In the genomic region with DNA sequence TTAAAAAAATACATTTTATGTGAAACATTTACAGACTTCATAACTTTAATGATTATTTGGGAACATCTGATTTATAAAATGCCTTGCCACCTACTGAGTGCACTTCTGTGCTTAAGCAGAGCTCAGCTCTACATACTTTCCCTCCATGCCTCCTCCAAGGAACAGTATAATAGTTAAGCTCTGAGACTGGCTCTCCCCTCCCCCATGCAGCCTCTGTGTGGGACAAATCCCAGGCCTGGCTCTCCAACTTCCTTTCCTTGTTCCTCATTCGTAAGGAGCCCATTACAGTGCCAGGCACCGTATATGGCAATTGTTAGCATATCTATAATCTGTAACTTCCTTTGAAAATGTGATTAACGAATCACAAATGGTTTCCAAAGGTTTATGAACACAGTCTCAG, we compare ENCODE assay signal across 25 mouse cellular contexts. TPM values are rescaled to one million over a fixed set of nuclear protein-coding genes. Genes with fewer than 3 reads are reported as not detected.
DNase-seq lines count a peak whose midpoint lies in the region; ATAC-seq lines count a peak whose summit lies in the region.
"Had no signal": no experiment of that assay in that cellular context is flagged by ENCODE, and none has a peak within 500 bp of the region (broad histone marks: within the 10 kb centered on the region; RNA-seq: fewer than 3 reads in every experiment).

No protein-coding gene starts in this region.

- H3K9ac ChIP-seq in embryonic facial prominence, embryonic 13.5 days = no peak overlapping the region
- H3K9ac ChIP-seq in limb, embryonic 13.5 days = no peak overlapping the region
- H3K9ac ChIP-seq in forebrain, embryonic 13.5 days = no peak overlapping the region
- H3K9ac ChIP-seq: forebrain, postnatal 0 days; hindbrain, embryonic 13.5 days had no signal

- no peaks in the 10 kb centered on the region for H3K27me3 ChIP-seq in embryonic facial prominence, embryonic 13.5 days
- 0 out of 2 replicates have a peak, but pooled peaks cover 4% of the 10 kb centered on the region for H3K27me3 ChIP-seq in limb, embryonic 10.5 days (ENCODE audit: low read depth, poor library complexity, severe bottlenecking)
- H3K27me3 ChIP-seq in limb, embryonic 13.5 days = peaks cover 24% of the 10 kb centered on the region; the same call in 1 of the 2 replicates
- H3K27me3 ChIP-seq in forebrain, embryonic 13.5 days = no peaks in the 10 kb centered on the region; the same call in 1 of the 2 replicates
- H3K27me3 ChIP-seq: Patski had no signal

- H3K36me3 ChIP-seq in embryonic facial prominence, embryonic 13.5 days = no peaks in the 10 kb centered on the region
- no peaks in the 10 kb centered on the region for H3K36me3 ChIP-seq in limb, embryonic 10.5 days
- no peaks in the 10 kb centered on the region for H3K36me3 ChIP-seq in limb, embryonic 13.5 days
- H3K36me3 ChIP-seq in forebrain, embryonic 13.5 days (ENCODE audit: poor library complexity, severe bottlenecking) = no peaks in the 10 kb centered on the region
- H3K36me3 ChIP-seq: forebrain, embryonic 10.5 days; hindbrain, embryonic 13.5 days had no signal

- H3K4me3 ChIP-seq in embryonic facial prominence, embryonic 13.5 days = no peak overlapping the region
- H3K4me3 ChIP-seq in limb, embryonic 10.5 days = no peak overlapping the region
- H3K4me3 ChIP-seq in limb, embryonic 13.5 days = no peak overlapping the region
- H3K4me3 ChIP-seq in forebrain, embryonic 13.5 days = no peak overlapping the region
- H3K4me3 ChIP-seq: forebrain, embryonic 10.5 days; gastrocnemius, adult 2 months; hindbrain, embryonic 13.5 days had no signal

- DNase-seq in kidney, postnatal 10 days = peak; percentile 18
- DNase-seq in kidney, adult 8-10 months = no peak
- DNase-seq in limb, embryonic 10.5 days (ENCODE audit: low spot score) = no peak
- DNase-seq in testis, postnatal 14 days (ENCODE audit: low spot score) = no peak
- no peak for DNase-seq in liver
- DNase-seq: adrenal gland, adult 2 months; adrenal gland, postnatal 14 days; cerebellum, adult 11 months; cerebellum, adult 2 months; cerebellum, adult 9-11 months; cerebellum, postnatal 25 days; forebrain, postnatal 0 days; gastrocnemius, adult 2 months; gastrocnemius, postnatal 14 days; heart, adult 11 months had no signal

- ATAC-seq in embryonic facial prominence, embryonic 13.5 days (ENCODE audit: insufficient number of reproducible peaks, insufficient read depth, low FRiP score, low TSS enrichment, low read depth) = no peak
- ATAC-seq in limb, embryonic 13.5 days (ENCODE audit: low FRiP score, low read depth) = peak; percentile 61
- ATAC-seq in forebrain, embryonic 13.5 days = no peak
- ATAC-seq: forebrain, embryonic 14.5 days; forebrain, postnatal 0 days; hindbrain, embryonic 16.5 days; Patski had no signal

- H3K4me2 ChIP-seq in embryonic facial prominence, embryonic 13.5 days = no peak overlapping the region
- H3K4me2 ChIP-seq in limb, embryonic 13.5 days (replicated peaks) = no peak overlapping the region
- no peak overlapping the region for H3K4me2 ChIP-seq in forebrain, embryonic 13.5 days
- H3K4me2 ChIP-seq: heart, embryonic 11.5 days; hindbrain, embryonic 13.5 days had no signal

- H3K4me1 ChIP-seq in embryonic facial prominence, embryonic 13.5 days = peaks cover 37% of the 10 kb centered on the region
- peaks cover 37% of the 10 kb centered on the region for H3K4me1 ChIP-seq in limb, embryonic 10.5 days
- peaks cover 44% of the 10 kb centered on the region for H3K4me1 ChIP-seq in limb, embryonic 13.5 days
- H3K4me1 ChIP-seq in forebrain, embryonic 13.5 days = no peaks in the 10 kb centered on the region
- H3K4me1 ChIP-seq: hindbrain, embryonic 13.5 days had no signal

- H3K9me3 ChIP-seq in embryonic facial prominence, embryonic 13.5 days = no peaks in the 10 kb centered on the region
- no peaks in the 10 kb centered on the region for H3K9me3 ChIP-seq in limb, embryonic 10.5 days (replicated peaks)
- H3K9me3 ChIP-seq in limb, embryonic 13.5 days = no peaks in the 10 kb centered on the region
- H3K9me3 ChIP-seq in forebrain, embryonic 13.5 days (replicated peaks) = no peaks in the 10 kb centered on the region
- H3K9me3 ChIP-seq: forebrain, embryonic 10.5 days; hindbrain, embryonic 13.5 days had no signal

- peak overlapping the region; percentile 68 for H3K27ac ChIP-seq in embryonic facial prominence, embryonic 13.5 days
- peak overlapping the region; percentile 48; the same call in 1 of the 2 replicates for H3K27ac ChIP-seq in limb, embryonic 10.5 days
- 0 out of 2 replicates have a peak overlapping the region, but pooled peaks have one; percentile 7 for H3K27ac ChIP-seq in limb, embryonic 13.5 days
- no peak overlapping the region for H3K27ac ChIP-seq in forebrain, embryonic 13.5 days
- H3K27ac ChIP-seq: forebrain, embryonic 10.5 days; gastrocnemius, adult 2 months; hindbrain, embryonic 13.5 days had no signal

- WGBS in embryonic facial prominence, embryonic 13.5 days = 31% methylated on average over 3 of the region's 3 CpGs
- 43% methylated on average over 3 of the region's 3 CpGs for WGBS in limb, embryonic 10.5 days
- 18% methylated on average over 3 of the region's 3 CpGs for WGBS in limb, embryonic 13.5 days
- WGBS in forebrain, embryonic 13.5 days = 53% methylated on average over 3 of the region's 3 CpGs

RNA-seq across cellular contexts. Expression of gene Lrtm1, which starts 59.4 kb away (rescaled TPM):
- polyA plus RNA-seq in embryonic facial prominence, embryonic 13.5 days (2015; fragmentation: Nextera tagmentation; extraction: Ambion mirVana) = 0.79 and 0.88 TPM in 2 replicates
- polyA plus RNA-seq in limb, embryonic 10.5 days (2016; fragmentation: Nextera tagmentation; extraction: Ambion mirVana) = not detected in 2 replicates
- polyA plus RNA-seq in limb, embryonic 13.5 days (2015; fragmentation: Nextera tagmentation; extraction: Ambion mirVana) = 0.93 and 1.0 TPM in 2 replicates
- 0.18 and 0.26 TPM in 2 replicates for polyA plus RNA-seq in forebrain, embryonic 13.5 days (2015; fragmentation: Nextera tagmentation; extraction: Ambion mirVana)
- polyA plus RNA-seq: cerebellum, adult 2 months; forebrain, embryonic 14.5 days; frontal cortex, adult 2 months; Patski had no signal
